Mouse (Mus musculus): ENCODE data around the gene Slc31a2. TPM values are rescaled to one million over a fixed set of nuclear protein-coding genes. Genes with fewer than 3 reads are reported as not detected.

Slc31a2 gene
- total and polyA plus RNA-seq, 2 experiments from 2014 or later, result 10.9 to 15.8 TPM

DNA sequence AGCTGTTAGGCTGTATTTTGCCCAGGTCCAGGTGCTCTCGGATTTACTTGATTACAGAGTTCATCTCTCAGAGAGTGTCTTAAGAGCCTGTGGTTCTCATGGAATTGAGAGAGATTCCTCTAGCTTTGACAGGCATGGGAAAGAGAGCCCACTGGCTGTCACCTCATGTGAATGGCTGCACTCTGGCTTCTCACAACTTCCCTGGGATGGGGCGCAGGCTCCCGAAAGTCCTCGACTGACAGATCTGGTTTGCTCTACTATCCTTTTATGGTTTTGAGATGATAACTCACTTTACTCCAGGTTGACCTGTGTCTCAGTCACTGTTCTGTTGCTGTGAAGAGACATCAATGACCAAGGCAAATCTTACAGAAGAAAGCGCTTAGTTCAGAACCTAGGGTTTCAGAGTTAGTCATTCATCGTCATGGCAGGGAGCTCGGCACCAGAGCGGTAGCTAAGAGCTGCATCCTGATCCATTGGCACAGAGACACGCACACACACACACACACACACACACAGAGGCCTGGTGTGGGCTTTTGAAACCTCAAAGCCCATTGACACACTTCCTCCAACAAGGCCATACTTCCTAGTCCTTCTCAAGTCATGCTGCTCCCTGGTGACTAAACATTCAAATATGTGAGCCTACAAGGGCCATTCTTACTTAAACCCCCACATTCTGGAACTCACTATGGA lies 28.6 kb downstream of the Slc31a2 start:
- no peak overlapping the region for H3K27ac ChIP-seq (ENCODE audit: low read depth, low read length)
- no peak for TF ChIP-seq CTCF (IDR thresholded peaks at IDR 0.05; ENCODE audit: low read depth)

DNA sequence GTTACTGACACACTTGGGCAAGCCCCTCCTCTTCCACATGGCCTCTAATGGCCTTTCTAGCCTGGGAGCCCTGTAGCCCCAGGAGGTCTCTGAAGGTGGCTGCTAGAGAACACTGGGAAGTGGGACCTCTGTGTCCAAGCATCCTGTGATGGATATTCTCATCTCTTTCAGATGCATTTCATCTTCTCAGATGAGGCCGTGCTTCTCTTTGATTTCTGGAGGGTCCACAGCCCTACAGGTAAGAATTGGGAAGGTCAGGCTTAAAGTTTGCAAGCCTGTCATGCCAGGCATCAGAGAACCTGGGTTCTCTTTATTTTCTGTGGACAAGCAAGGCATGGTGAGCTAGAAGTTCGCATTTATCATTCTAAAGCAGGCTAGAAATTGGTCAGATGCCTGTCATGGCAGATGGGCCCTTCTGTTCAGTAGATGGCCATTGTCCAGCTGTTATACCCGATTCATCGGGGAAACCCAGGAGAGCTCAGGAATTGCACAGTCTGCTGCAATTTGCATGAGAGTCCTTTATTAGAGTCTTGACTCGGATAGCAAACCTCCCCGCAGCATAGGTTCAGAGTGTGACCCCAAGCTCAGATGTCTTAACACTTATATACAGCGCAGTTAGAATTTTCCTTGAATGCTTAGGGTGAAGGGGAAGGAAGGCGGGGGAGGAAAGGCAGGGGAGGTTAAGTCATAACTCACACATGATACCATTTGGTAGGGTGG lies 30.3 kb downstream of the Slc31a2 start:
- peaks cover 8% of the 10 kb centered on the region; the same call in 1 of the 2 replicates for H3K4me1 ChIP-seq (ENCODE audit: insufficient read depth)
- peaks cover 37% of the 10 kb centered on the region for H3K36me3 ChIP-seq (ENCODE audit: insufficient read depth)
- H3K9ac ChIP-seq, result no peak overlapping the region
- ATAC-seq (no peak), DNase-seq (no peak)
- no peak for TF ChIP-seq CTCF (IDR thresholded peaks at IDR 0.05; ENCODE audit: low read depth)
- no peaks in the 10 kb centered on the region for H3K9me3 ChIP-seq (ENCODE audit: low read length)
- no peak overlapping the region for H3K4me2 ChIP-seq (ENCODE audit: low read depth)
- no peaks in the 10 kb centered on the region for H3K27me3 ChIP-seq (ENCODE audit: insufficient read depth, low read length)
- H3K27ac ChIP-seq (ENCODE audit: low read depth, low read length), result no peak overlapping the region
- WGBS, result 75% methylated on average over 8 of the region's 8 CpGs
- H3K4me3 ChIP-seq (ENCODE audit: low read depth, low read length), result no peak overlapping the region

More for the DNA sequence above, 28.6 kb downstream of the Slc31a2 start:
- no peaks in the 10 kb centered on the region for H3K27me3 ChIP-seq (ENCODE audit: insufficient read depth, low read length)
- no peak overlapping the region for H3K4me2 ChIP-seq (ENCODE audit: low read depth)
- H3K4me3 ChIP-seq (ENCODE audit: low read depth, low read length), result no peak overlapping the region
- DNase-seq (no peak), ATAC-seq (no peak)
- 89% methylated on average over 9 of the region's 9 CpGs for WGBS
- H3K4me1 ChIP-seq (ENCODE audit: insufficient read depth), result peaks cover 10% of the 10 kb centered on the region; the same call in 1 of the 2 replicates
- H3K9ac ChIP-seq, result no peak overlapping the region
- peaks cover 26% of the 10 kb centered on the region for H3K36me3 ChIP-seq (ENCODE audit: insufficient read depth)
- no peaks in the 10 kb centered on the region for H3K9me3 ChIP-seq (ENCODE audit: low read length)

DNA sequence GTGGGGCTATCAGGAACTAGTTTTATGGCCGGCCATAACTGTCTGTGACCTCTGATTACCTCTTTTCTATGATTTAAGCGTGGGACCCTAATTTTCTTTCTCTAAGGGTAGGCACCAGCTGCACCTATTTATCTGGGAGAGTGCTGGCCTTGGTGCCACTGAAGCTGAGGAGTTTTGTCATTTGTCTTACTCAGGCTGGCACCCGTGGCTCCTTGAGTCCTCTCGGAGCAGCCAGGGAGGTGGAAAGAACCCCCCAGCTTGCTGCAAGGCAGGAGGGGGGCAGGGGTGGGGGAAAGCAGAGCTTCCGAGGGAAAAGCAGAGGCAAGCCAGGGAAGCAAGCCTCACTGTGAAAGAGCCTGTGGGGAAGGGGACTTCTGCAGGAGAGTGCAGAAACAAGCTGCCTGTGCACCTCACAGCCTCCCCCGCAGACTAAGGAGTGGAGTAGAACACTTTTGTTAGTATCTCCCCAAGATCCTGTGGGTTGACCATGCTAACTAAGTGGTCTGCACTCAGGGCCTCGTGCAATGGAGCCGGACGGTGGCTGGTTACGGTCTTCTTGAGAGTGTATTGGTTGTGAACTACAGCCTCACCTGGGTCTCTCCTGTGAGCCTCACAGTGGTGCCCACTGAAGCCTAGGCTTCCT lies 31.0 kb downstream of the Slc31a2 start:
- no peak overlapping the region for H3K4me3 ChIP-seq (ENCODE audit: low read depth, low read length)
- no peak for TF ChIP-seq CTCF (IDR thresholded peaks at IDR 0.05; ENCODE audit: low read depth)
- H3K4me2 ChIP-seq (ENCODE audit: low read depth), result no peak overlapping the region
- no peak overlapping the region for H3K27ac ChIP-seq (ENCODE audit: low read depth, low read length)
- 0 out of 2 replicates have a peak, but pooled peaks cover under 1% of the 10 kb centered on the region for H3K4me1 ChIP-seq (ENCODE audit: insufficient read depth)
- ATAC-seq, result no peak
- H3K9ac ChIP-seq, result no peak overlapping the region
- no peak for DNase-seq
- WGBS, result 70% methylated on average over 10 of the region's 10 CpGs
- no peaks in the 10 kb centered on the region for H3K27me3 ChIP-seq (ENCODE audit: insufficient read depth, low read length)
- H3K36me3 ChIP-seq (ENCODE audit: insufficient read depth), result peaks cover 43% of the 10 kb centered on the region
- no peaks in the 10 kb centered on the region for H3K9me3 ChIP-seq (ENCODE audit: low read length)

- DNase-seq (no peak), ATAC-seq (no peak)
- Histone ChIP-seq H3K27me3 (ENCODE audit: insufficient read depth, low read length) (no peaks in the 10 kb centered on the region), H3K4me1 (ENCODE audit: insufficient read depth) (no peaks in the 10 kb centered on the region), H3K9me3 (ENCODE audit: low read length) (no peaks in the 10 kb centered on the region), H3K36me3 (ENCODE audit: insufficient read depth) (peaks cover 56% of the 10 kb centered on the region), H3K4me2 (ENCODE audit: low read depth) (no peak overlapping the region), H3K27ac (ENCODE audit: low read depth, low read length) (no peak overlapping the region), H3K4me3 (ENCODE audit: low read depth, low read length) (no peak overlapping the region), H3K9ac (no peak overlapping the region)
- no peak for TF ChIP-seq CTCF (IDR thresholded peaks at IDR 0.05; ENCODE audit: low read depth)
- WGBS, result 94% methylated on average over 1 of the region's 1 CpGs
Measured at GRCm38 (mm10) chr4:62294741-62295140, 32.4 kb downstream of the Slc31a2 start.

- H3K36me3 ChIP-seq (ENCODE audit: insufficient read depth), result peaks cover 69% of the 10 kb centered on the region
- no peak for TF ChIP-seq CTCF (IDR thresholded peaks at IDR 0.05; ENCODE audit: low read depth)
- no peak overlapping the region for H3K4me2 ChIP-seq (ENCODE audit: low read depth)
- no peak overlapping the region for H3K27ac ChIP-seq (ENCODE audit: low read depth, low read length)
- H3K27me3 ChIP-seq (ENCODE audit: insufficient read depth, low read length), result no peaks in the 10 kb centered on the region
- H3K9ac ChIP-seq, result no peak overlapping the region
- ATAC-seq, result no peak
- DNase-seq, result no peak
- H3K4me1 ChIP-seq (ENCODE audit: insufficient read depth), result no peaks in the 10 kb centered on the region
- H3K4me3 ChIP-seq (ENCODE audit: low read depth, low read length), result no peak overlapping the region
- 89% methylated on average over 3 of the region's 3 CpGs for WGBS
- H3K9me3 ChIP-seq (ENCODE audit: low read length), result no peaks in the 10 kb centered on the region
Measured at GRCm38 (mm10) chr4:62297280-62298130, 35.1 kb downstream of the Slc31a2 start.

- ATAC-seq (no peak), DNase-seq (no peak)
- H3K27ac ChIP-seq (ENCODE audit: low read depth, low read length), result no peak overlapping the region
- H3K4me3 ChIP-seq (ENCODE audit: low read depth, low read length), result no peak overlapping the region
- no peaks in the 10 kb centered on the region for H3K4me1 ChIP-seq (ENCODE audit: insufficient read depth)
- H3K36me3 ChIP-seq (ENCODE audit: insufficient read depth), result peaks cover 77% of the 10 kb centered on the region
- no peak overlapping the region for H3K4me2 ChIP-seq (ENCODE audit: low read depth)
- H3K9me3 ChIP-seq (ENCODE audit: low read length), result no peaks in the 10 kb centered on the region
- no peak for TF ChIP-seq CTCF (IDR thresholded peaks at IDR 0.05; ENCODE audit: low read depth)
- WGBS, result 93% methylated on average over 2 of the region's 2 CpGs
- no peaks in the 10 kb centered on the region for H3K27me3 ChIP-seq (ENCODE audit: insufficient read depth, low read length)
- H3K9ac ChIP-seq, result no peak overlapping the region
Measured at GRCm38 (mm10) chr4:62300001-62300400, 37.6 kb downstream of the Slc31a2 start.
